Mouse (Mus musculus) heart, adult 18-20 months (tissue): ENCODE measurements at regions not wholly inside any gene's neighbourhood (a gene's known extent, or its start where the extent isn't known, plus 50 kb on each side); places are given as distances from the start of the nearest gene placed in this dataset.
A peak's percentile ranks its signal among the peaks of the same experiment; 100 is the strongest.

ENCODE experiments used
- DNase-seq, 2 experiments: peaks; one replicate each; pipeline ENCODE4 v3.0.0; 2021 to 2022; ENCODE audit warnings: mixed read lengths in 1 of 2

DNA sequence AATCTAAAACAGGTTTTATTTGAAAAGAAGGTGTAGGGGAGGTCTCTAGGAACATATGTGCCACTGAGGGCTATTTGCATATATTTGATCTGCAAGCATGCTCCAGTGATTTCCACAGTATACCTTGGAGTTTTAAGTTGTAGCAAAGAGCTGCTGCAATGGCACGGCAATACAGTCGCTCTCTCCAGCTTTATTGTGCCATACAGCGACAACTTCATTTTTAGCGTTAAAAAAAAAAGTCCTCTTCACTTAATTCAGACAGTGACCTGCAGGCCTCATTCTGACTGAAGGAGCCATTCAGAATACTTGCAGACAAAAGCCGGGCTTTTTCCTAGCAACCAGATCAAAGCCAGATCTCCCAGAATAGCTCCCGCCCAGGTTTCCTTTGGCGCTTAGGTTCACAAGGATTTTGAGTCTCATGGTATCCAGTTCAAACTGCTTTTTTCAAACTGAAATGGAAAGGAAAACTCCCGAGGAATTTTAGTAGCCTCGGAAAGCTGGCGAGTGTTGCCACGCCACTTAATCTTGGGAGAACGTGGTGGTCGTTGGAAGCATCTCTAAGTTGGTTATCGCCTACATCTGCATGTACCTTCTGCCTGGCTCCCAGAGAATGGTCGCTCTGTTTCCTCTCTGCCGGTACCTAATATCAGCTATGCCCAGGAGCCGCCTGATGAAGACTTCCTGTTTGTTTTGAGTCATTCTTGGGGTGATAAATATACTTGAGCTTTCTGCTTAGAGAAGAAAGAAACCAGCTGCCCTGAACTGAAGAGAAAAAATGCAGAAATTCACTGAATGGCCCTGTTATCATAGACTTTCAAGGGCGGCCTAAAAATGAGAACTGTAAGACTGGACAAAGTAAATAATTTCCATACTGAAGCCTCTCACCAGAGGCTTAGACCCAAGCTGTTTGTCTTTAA lies 67.8 kb upstream of the Zeb2 start:
- peak; percentile 33 to 49 for DNase-seq

- DNase-seq, result no peak
These were observed 67.0 kb upstream of the Zeb2 start for GRCm38 (mm10) chr2:45184149-45184548.

GRCm38 (mm10) chr2:45182876-45183275 lies 65.7 kb upstream of the Zeb2 start:
- DNase-seq, result no peak

DNA sequence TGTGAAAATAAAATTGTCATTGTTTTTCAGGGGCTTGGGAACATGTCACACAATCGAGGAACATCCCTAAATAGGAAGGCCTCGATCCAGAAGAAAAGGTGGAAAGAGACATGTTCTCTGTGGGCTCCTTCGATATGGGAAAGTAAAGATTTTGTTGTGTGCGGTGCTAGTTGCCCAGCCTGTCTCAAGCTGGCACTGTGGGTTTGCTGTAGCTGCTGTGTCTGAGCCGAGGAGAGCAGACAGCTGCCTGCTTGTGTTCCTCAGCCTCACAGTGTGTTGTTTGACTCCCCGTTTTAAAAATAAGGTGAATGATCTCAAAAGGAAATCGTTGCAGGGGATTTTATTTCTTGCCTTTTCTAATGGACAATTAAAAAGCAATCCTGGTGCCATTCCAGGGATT lies 64.4 kb upstream of the Zeb2 start:
- no peak for DNase-seq

GRCm38 (mm10) chr2:45178849-45179453 lies 61.8 kb upstream of the Zeb2 start:
- no peak for DNase-seq

DNA sequence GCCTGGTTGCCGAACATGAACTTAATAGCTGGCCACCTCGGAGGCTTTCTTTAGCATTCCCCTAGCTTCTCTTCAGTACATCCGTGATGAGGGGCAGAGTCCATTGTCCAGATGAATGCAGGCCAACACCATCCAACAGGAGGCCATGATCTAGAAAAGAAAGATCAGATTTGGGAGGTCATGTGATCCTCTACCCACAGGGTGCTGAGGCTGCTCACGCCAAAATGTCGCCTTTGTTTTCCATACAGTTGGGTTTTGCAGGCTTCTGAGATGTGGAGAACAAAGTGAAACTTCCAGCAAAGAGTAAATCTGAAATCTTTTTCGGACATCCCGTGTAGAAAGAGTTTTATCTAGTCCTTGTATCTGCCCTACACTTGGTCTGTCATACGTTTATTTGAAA lies 55.2 kb upstream of the Zeb2 start:
- DNase-seq, result no peak

GRCm38 (mm10) chr2:45171520-45172173 lies 54.5 kb upstream of the Zeb2 start:
- DNase-seq, result no peak

- no peak for DNase-seq
These were observed 53.1 kb upstream of the Zeb2 start for GRCm38 (mm10) chr2:45170272-45170671.

DNA sequence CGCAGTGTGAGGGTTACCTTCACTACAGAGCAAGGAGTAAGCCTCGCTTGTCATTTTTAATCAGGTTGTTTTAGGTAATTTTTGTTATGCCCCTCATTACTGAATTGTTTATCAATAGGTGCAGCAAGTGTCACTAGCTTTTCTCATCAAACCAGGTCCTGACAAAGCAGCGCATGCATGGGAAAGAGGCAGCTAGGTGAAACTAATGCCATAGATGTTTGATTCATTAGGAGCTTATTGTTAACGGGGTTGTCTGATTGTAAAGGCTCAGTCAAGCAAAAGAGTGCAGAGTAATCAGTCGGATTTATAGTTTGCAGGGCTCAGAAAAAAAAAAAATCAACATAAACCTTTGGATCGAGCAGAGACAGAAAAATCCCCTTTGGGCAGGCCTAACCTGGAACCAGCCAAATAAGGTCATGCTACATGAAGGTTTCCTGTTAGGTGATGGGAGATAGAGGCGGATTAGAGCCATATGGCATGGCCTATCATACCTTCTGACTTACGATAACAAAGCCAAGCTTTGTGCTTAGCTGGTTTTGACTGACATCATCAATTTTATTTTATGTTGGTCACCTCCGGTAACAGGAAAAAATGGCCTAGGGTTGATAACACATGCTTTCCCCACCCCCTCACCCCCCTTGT lies 52.4 kb upstream of the Zeb2 start:
- DNase-seq, result no peak

GRCm38 (mm10) chr2:45168606-45169005 lies 51.4 kb upstream of the Zeb2 start:
- no peak for DNase-seq
